Mouse (Mus musculus): ENCODE data around the gene Cacna1g. TPM values are rescaled to one million over a fixed set of nuclear protein-coding genes. Genes with fewer than 3 reads are reported as not detected.

The Cacna1g gene
- polyA plus RNA-seq, 1 experiment: 3.4 TPM

GRCm38 (mm10) chr11:94486001-94486400 lies 12.0 kb upstream of the Cacna1g start, which contains the start of gene Spata20:
Gene Spata20, minus strand, starts transcription at chr11:94486179.
- TF ChIP-seq CTCF (IDR thresholded peaks at IDR 0.05; ENCODE audit: control insufficient read depth, insufficient read depth, insufficient replicate concordance, low read depth, low read length) (peak; percentile 91), POLR2A (IDR thresholded peaks at IDR 0.05; ENCODE audit: control insufficient read depth, low read depth, low read length) (peak; percentile 45; the same call in 1 of the 2 replicates)
- Histone ChIP-seq H3K27me3 (ENCODE audit: control insufficient read depth, insufficient read depth, low read length) (no peaks in the 10 kb centered on the region), H3K4me1 (ENCODE audit: control insufficient read depth, insufficient read depth, low read length) (peaks cover 8% of the 10 kb centered on the region), H3K36me3 (ENCODE audit: control insufficient read depth, insufficient read depth, low read length) (no peaks in the 10 kb centered on the region), H3K27ac (ENCODE audit: control insufficient read depth, insufficient read depth, low read depth, low read length) (peak within 1 kb of the TSS; percentile 5; the same call in 1 of the 2 replicates), H3K4me3 (ENCODE audit: control insufficient read depth, low read depth, low read length) (peak within 1 kb of the TSS; percentile 80)

- no peak for TF ChIP-seq CTCF (IDR thresholded peaks at IDR 0.05; ENCODE audit: control insufficient read depth, insufficient read depth, insufficient replicate concordance, low read depth, low read length)
- TF ChIP-seq POLR2A (IDR thresholded peaks at IDR 0.05; ENCODE audit: control insufficient read depth, low read depth, low read length): peak; percentile 62; the same call in 1 of the 2 replicates
- Histone ChIP-seq H3K4me1 (ENCODE audit: control insufficient read depth, insufficient read depth, low read length) (peaks cover 5% of the 10 kb centered on the region), H3K27ac (ENCODE audit: control insufficient read depth, insufficient read depth, low read depth, low read length) (peak overlapping the region; percentile 5; the same call in 1 of the 2 replicates), H3K27me3 (ENCODE audit: control insufficient read depth, insufficient read depth, low read length) (no peaks in the 10 kb centered on the region), H3K4me3 (ENCODE audit: control insufficient read depth, low read depth, low read length) (peak overlapping the region; percentile 80), H3K36me3 (ENCODE audit: control insufficient read depth, insufficient read depth, low read length) (no peaks in the 10 kb centered on the region)
These were observed 11.2 kb upstream of the Cacna1g start for GRCm38 (mm10) chr11:94485223-94485622.

- TF ChIP-seq CTCF (IDR thresholded peaks at IDR 0.05; ENCODE audit: control insufficient read depth, insufficient read depth, insufficient replicate concordance, low read depth, low read length) (no peak), POLR2A (IDR thresholded peaks at IDR 0.05; ENCODE audit: control insufficient read depth, low read depth, low read length) (no peak)
- Histone ChIP-seq H3K27me3 (ENCODE audit: control insufficient read depth, insufficient read depth, low read length) (no peaks in the 10 kb centered on the region), H3K36me3 (ENCODE audit: control insufficient read depth, insufficient read depth, low read length) (no peaks in the 10 kb centered on the region), H3K4me1 (ENCODE audit: control insufficient read depth, insufficient read depth, low read length) (peaks cover 5% of the 10 kb centered on the region), H3K27ac (ENCODE audit: control insufficient read depth, insufficient read depth, low read depth, low read length) (peak overlapping the region; percentile 5; the same call in 1 of the 2 replicates), H3K4me3 (ENCODE audit: control insufficient read depth, low read depth, low read length) (peak overlapping the region; percentile 80)
These were observed 10.6 kb upstream of the Cacna1g start for GRCm38 (mm10) chr11:94484636-94485035.

- no peaks in the 10 kb centered on the region for H3K36me3 ChIP-seq (ENCODE audit: control insufficient read depth, insufficient read depth, low read length)
- H3K4me1 ChIP-seq (ENCODE audit: control insufficient read depth, insufficient read depth, low read length): peaks cover 5% of the 10 kb centered on the region
- TF ChIP-seq CTCF (IDR thresholded peaks at IDR 0.05; ENCODE audit: control insufficient read depth, insufficient read depth, insufficient replicate concordance, low read depth, low read length) (no peak), POLR2A (IDR thresholded peaks at IDR 0.05; ENCODE audit: control insufficient read depth, low read depth, low read length) (peak; percentile 7; the same call in 1 of the 2 replicates)
- H3K27me3 ChIP-seq (ENCODE audit: control insufficient read depth, insufficient read depth, low read length): no peaks in the 10 kb centered on the region
- H3K4me3 ChIP-seq (ENCODE audit: control insufficient read depth, low read depth, low read length): peak overlapping the region; percentile 80
- H3K27ac ChIP-seq (ENCODE audit: control insufficient read depth, insufficient read depth, low read depth, low read length): no peak overlapping the region
These were observed 9.9 kb upstream of the Cacna1g start for GRCm38 (mm10) chr11:94483921-94484320.

- H3K4me1 ChIP-seq (ENCODE audit: control insufficient read depth, insufficient read depth, low read length): peaks cover 5% of the 10 kb centered on the region
- peak overlapping the region; percentile 80 for H3K4me3 ChIP-seq (ENCODE audit: control insufficient read depth, low read depth, low read length)
- no peaks in the 10 kb centered on the region for H3K27me3 ChIP-seq (ENCODE audit: control insufficient read depth, insufficient read depth, low read length)
- TF ChIP-seq POLR2A (IDR thresholded peaks at IDR 0.05; ENCODE audit: control insufficient read depth, low read depth, low read length) (no peak), CTCF (IDR thresholded peaks at IDR 0.05; ENCODE audit: control insufficient read depth, insufficient read depth, insufficient replicate concordance, low read depth, low read length) (no peak)
- H3K27ac ChIP-seq (ENCODE audit: control insufficient read depth, insufficient read depth, low read depth, low read length): no peak overlapping the region
- no peaks in the 10 kb centered on the region for H3K36me3 ChIP-seq (ENCODE audit: control insufficient read depth, insufficient read depth, low read length)
These were observed 9.4 kb upstream of the Cacna1g start for GRCm38 (mm10) chr11:94483436-94483835.

- Histone ChIP-seq H3K27me3 (ENCODE audit: control insufficient read depth, insufficient read depth, low read length) (no peaks in the 10 kb centered on the region), H3K4me1 (ENCODE audit: control insufficient read depth, insufficient read depth, low read length) (peaks cover 5% of the 10 kb centered on the region), H3K4me3 (ENCODE audit: control insufficient read depth, low read depth, low read length) (peak overlapping the region; percentile 57), H3K27ac (ENCODE audit: control insufficient read depth, insufficient read depth, low read depth, low read length) (no peak overlapping the region), H3K36me3 (ENCODE audit: control insufficient read depth, insufficient read depth, low read length) (no peaks in the 10 kb centered on the region)
- TF ChIP-seq POLR2A (IDR thresholded peaks at IDR 0.05; ENCODE audit: control insufficient read depth, low read depth, low read length): no peak
- no peak for TF ChIP-seq CTCF (IDR thresholded peaks at IDR 0.05; ENCODE audit: control insufficient read depth, insufficient read depth, insufficient replicate concordance, low read depth, low read length)
These were observed 8.7 kb upstream of the Cacna1g start for GRCm38 (mm10) chr11:94482738-94483137.

- TF ChIP-seq CTCF (IDR thresholded peaks at IDR 0.05; ENCODE audit: control insufficient read depth, insufficient read depth, insufficient replicate concordance, low read depth, low read length): no peak
- TF ChIP-seq POLR2A (IDR thresholded peaks at IDR 0.05; ENCODE audit: control insufficient read depth, low read depth, low read length): no peak
- H3K27me3 ChIP-seq (ENCODE audit: control insufficient read depth, insufficient read depth, low read length): no peaks in the 10 kb centered on the region
- no peak overlapping the region for H3K27ac ChIP-seq (ENCODE audit: control insufficient read depth, insufficient read depth, low read depth, low read length)
- H3K4me3 ChIP-seq (ENCODE audit: control insufficient read depth, low read depth, low read length): peak overlapping the region; percentile 35
- peaks cover 5% of the 10 kb centered on the region for H3K4me1 ChIP-seq (ENCODE audit: control insufficient read depth, insufficient read depth, low read length)
- no peaks in the 10 kb centered on the region for H3K36me3 ChIP-seq (ENCODE audit: control insufficient read depth, insufficient read depth, low read length)
These were observed 8.0 kb upstream of the Cacna1g start for GRCm38 (mm10) chr11:94481963-94482362.
